ENCODE assay signal across 8 mouse cellular contexts in genomic region chr9:45632520-45632919, GRCm38 (mm10).
A peak's percentile ranks its signal among the peaks of the same experiment; 100 is the strongest.
DNase-seq lines count a peak whose midpoint lies in the region; ATAC-seq and TF ChIP-seq lines count a peak whose summit lies in the region.

No protein-coding gene starts in this region.

- no peaks in the 10 kb centered on the region for H3K9me3 ChIP-seq in heart, embryonic 14.5 days (ENCODE audit: control insufficient read depth, low read length)
- H3K9me3 ChIP-seq in hindbrain, postnatal 0 days (ENCODE audit: low read length) = no peaks in the 10 kb centered on the region
- no peaks in the 10 kb centered on the region for H3K9me3 ChIP-seq in neural tube, embryonic 15.5 days (replicated peaks)

- H3K4me2 ChIP-seq in heart, embryonic 14.5 days (ENCODE audit: low read length) = no peak overlapping the region
- no peak overlapping the region for H3K4me2 ChIP-seq in hindbrain, postnatal 0 days (ENCODE audit: low read depth, low read length)
- H3K4me2 ChIP-seq in neural tube, embryonic 15.5 days = no peak overlapping the region

- H3K4me3 ChIP-seq in heart, embryonic 14.5 days (ENCODE audit: control insufficient read depth in 1 of 2, insufficient read depth in 1 of 2, low read depth in 1 of 2, low read length in 2 of 2) = no peak overlapping the region
- no peak overlapping the region for H3K4me3 ChIP-seq in hindbrain, postnatal 0 days (ENCODE audit: low read length)
- no peak overlapping the region for H3K4me3 ChIP-seq in neural tube, embryonic 15.5 days (replicated peaks)

- 0 out of 2 replicates have a peak, but pooled peaks have one; percentile 43 for ATAC-seq in heart, embryonic 14.5 days (ENCODE audit: insufficient number of reproducible peaks, insufficient read depth, low FRiP score, low read depth)
- peak; percentile 78 for ATAC-seq in hindbrain, postnatal 0 days
- ATAC-seq in neural tube, embryonic 15.5 days (ENCODE audit: low FRiP score) = peak; percentile 57

- no peak overlapping the region for H3K27ac ChIP-seq in heart, embryonic 14.5 days (replicated peaks in 1 of 2; ENCODE audit: control insufficient read depth in 1 of 2, insufficient read depth in 1 of 2, low read depth in 2 of 2, low read length in 2 of 2)
- H3K27ac ChIP-seq in hindbrain, postnatal 0 days = peak overlapping the region; percentile 79
- peak overlapping the region; percentile 51 for H3K27ac ChIP-seq in neural tube, embryonic 15.5 days (replicated peaks)

- no peaks in the 10 kb centered on the region for H3K27me3 ChIP-seq in heart, embryonic 14.5 days (ENCODE audit: control insufficient read depth, insufficient read depth, low read length)
- H3K27me3 ChIP-seq in hindbrain, postnatal 0 days (ENCODE audit: insufficient read depth, low read length) = no peaks in the 10 kb centered on the region
- H3K27me3 ChIP-seq in neural tube, embryonic 15.5 days (replicated peaks) = no peaks in the 10 kb centered on the region

- H3K36me3 ChIP-seq in heart, embryonic 14.5 days (ENCODE audit: control insufficient read depth, insufficient read depth, low read length) = no peaks in the 10 kb centered on the region
- no peaks in the 10 kb centered on the region for H3K36me3 ChIP-seq in hindbrain, postnatal 0 days (ENCODE audit: insufficient read depth, low read length)
- no peaks in the 10 kb centered on the region for H3K36me3 ChIP-seq in neural tube, embryonic 15.5 days

- TF ChIP-seq CTCF in hindbrain, postnatal 0 days (IDR thresholded peaks at IDR 0.05; ENCODE audit: low read depth) = no peak

- WGBS in heart, embryonic 14.5 days = 31% methylated on average over 10 of the region's 10 CpGs
- 26% methylated on average over 10 of the region's 10 CpGs for WGBS in hindbrain, postnatal 0 days
- WGBS in neural tube, embryonic 15.5 days = 31% methylated on average over 10 of the region's 10 CpGs

- H3K4me1 ChIP-seq in heart, embryonic 14.5 days (ENCODE audit: control insufficient read depth in 2 of 2, insufficient read depth in 2 of 2, low read length in 2 of 2) = peaks cover 3 to 8% of the 10 kb centered on the region in 2 experiments; a peak in 2 of 4 replicates
- peaks cover 29% of the 10 kb centered on the region; the same call in 1 of the 2 replicates for H3K4me1 ChIP-seq in hindbrain, postnatal 0 days (ENCODE audit: insufficient read depth, low read length)
- peaks cover 36% of the 10 kb centered on the region for H3K4me1 ChIP-seq in neural tube, embryonic 15.5 days

- no peak for DNase-seq in heart, adult 11 months
- peak; percentile 52 for DNase-seq in right cerebral cortex, postnatal 4 days
- DNase-seq in right cerebral cortex, adult 18-20 months = no peak
- DNase-seq in hindbrain, postnatal 0 days (ENCODE audit: low spot score) = peak; percentile 81
- no peak for DNase-seq in embryo, embryonic 11 days
- DNase-seq in thymus, postnatal 14 days = no peak

- H3K9ac ChIP-seq in heart, embryonic 14.5 days (ENCODE audit: low read length) = no peak overlapping the region
- no peak overlapping the region for H3K9ac ChIP-seq in hindbrain, postnatal 0 days (replicated peaks; ENCODE audit: low read length)
- H3K9ac ChIP-seq in neural tube, embryonic 15.5 days (replicated peaks) = no peak overlapping the region

Comparison
In these comparisons a context has a peak if more than half of its experiments do, and no peak if none do; other contexts are left out.
1. DNase-seq: peak in right cerebral cortex, postnatal 4 days (single experiment) and hindbrain, postnatal 0 days (single experiment); none in heart, adult 11 months (single experiment), right cerebral cortex, adult 18-20 months (single experiment), embryo, embryonic 11 days (single experiment) and thymus, postnatal 14 days (single experiment).
2. H3K27ac ChIP-seq: peak in hindbrain, postnatal 0 days (single experiment) and neural tube, embryonic 15.5 days (single experiment); none in heart, embryonic 14.5 days (0 of 2).
3. Peak in every context shown above with its lines, with median percentiles within 50 percentile points of each other: ATAC-seq.